Mouse (Mus musculus) spleen, postnatal 4 days (tissue): ENCODE data around the gene Usp49.
A peak's percentile ranks its signal among the peaks of the same experiment; 100 is the strongest.
"Not testable (repeated sequence)": the region's sequence is repeated elsewhere in the genome, so short reads cannot be mapped to it uniquely, and the experiment has no call there.

ENCODE experiments used
- DNase-seq, 2 experiments: peaks; one replicate each; pipeline ENCODE4 v3.0.0; 2022; ENCODE audit warnings: low spot score in 2 of 2

The Usp49 gene

DNA sequence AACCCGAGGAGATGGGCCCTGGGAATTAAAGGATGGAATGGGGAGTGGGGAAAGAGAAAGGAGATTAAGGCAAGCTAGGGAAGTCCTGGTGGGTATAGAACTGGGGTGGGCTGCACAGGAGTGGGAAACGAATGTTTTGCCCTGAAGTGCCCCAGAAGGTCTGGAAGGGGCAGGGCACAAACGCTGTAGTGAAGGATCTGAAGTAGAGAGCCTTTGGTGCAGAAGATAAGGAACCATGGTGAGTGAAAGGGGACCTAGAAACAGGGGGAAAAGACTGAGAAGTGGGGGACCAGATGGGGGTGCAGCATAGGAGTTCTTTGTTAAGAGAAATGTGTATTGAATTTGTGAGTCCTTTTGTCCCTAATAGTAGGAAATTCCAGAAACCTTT, at the start of gene Usp49:
Gene Usp49, plus strand, starts transcription at position 13 of the 388 bp plus-strand sequence.
- no peak for DNase-seq

DNA sequence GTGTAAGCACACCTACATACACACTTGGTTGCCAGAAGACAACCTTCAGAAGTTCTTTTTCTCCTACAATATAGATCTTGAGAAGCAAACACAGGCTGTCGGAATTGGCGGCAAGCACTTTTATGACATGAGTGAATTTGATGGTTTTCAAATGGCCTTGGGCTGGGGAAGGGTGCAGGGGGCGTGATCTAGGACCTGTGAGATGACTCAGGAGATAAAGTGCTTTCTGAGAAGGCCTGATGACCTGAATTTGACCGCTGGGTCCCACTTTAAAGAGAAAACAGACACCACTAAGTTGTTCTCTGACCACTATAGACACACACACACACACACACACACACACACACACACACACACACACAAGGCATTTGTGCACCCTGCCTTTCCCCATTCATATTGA, 49.5 kb upstream of the Usp49 start:
- DNase-seq, result no peak

DNA sequence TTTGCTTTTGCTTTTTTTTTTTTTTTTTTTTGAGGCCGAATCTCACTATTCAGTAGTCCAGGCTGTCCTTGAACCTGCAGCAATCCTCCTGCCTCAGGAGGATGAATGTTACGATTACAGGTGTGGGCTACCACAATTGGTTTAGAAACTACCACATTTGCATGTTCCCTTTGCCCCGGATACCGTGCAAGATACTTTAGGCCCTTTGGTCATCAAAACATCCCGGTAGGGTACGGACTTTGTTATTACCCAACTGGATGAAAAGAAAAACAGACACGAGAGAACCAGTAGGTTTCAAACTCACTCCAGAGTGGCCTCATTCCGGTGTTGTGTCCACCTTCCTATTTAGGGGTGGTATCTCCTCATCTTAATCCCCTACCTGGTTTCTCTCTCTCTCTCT, 42.0 kb upstream of the Usp49 start:
- DNase-seq, result no peak

DNA sequence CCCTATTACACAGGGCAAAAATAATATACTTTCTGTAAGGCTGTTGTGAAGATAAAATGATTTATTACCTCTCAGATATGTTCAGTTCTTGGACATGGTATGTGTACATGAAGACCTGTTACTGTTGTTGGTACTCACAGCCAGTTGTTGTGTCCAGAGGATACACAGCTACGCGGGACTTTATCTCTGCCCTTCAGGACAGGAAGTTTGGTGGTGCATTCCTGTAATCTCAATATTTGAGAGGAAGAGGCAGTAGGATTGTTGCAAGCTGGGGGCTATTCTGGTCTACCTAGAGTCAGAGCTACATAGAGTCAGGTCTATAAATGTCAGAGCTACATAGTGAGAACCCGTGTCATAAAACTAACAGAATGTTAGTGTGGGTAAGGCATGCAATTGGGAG, 39.4 kb upstream of the Usp49 start:
- DNase-seq, result no peak

DNA sequence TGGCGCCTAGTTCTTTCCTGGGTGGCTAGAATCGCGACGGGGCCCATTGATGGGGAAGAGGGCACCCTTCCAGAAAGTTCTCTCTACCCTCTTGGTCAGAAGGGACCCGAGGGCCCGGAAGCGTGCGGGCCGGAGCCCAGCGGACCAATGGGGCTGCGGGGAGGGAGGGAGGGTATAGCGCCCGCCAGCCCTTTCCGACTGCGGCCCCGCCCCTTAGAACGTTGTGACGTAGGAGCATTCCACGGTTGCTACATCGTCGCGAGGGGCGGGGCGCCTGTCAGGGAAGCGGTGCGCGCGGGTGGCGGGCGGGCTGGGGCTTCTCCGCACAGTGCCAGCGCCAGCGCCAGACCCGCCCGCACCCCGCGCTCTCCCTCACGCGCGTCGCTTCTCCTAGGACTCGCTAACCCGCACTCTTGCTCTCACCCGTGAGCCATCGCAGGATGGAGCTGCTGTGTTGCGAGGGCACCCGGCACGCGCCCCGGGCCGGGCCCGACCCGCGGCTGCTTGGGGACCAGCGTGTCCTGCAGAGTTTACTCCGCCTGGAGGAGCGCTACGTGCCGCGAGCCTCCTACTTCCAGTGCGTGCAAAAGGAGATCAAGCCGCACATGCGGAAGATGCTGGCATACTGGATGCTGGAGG, 37.2 kb upstream of the Usp49 start:
- peak; percentile 98 to 99 for DNase-seq

DNA sequence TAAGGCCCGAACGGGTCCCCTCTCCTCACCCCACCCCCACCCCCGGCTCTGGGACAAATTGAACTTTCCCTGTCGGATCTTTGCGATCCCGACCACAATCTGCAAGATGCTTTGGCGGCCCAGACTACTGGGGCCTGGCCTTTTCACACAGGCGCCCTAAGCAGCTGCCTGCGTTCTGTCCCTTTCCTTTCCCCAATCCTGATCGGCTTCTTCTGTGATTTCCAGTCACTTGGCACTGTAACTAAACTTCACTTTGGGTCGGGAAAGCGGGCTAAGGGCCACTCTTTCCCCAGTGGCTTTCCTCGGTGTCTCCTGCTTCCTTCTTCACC, 36.7 kb upstream of the Usp49 start:
- peak in 1 of 2 experiments; percentile 74 for DNase-seq

DNA sequence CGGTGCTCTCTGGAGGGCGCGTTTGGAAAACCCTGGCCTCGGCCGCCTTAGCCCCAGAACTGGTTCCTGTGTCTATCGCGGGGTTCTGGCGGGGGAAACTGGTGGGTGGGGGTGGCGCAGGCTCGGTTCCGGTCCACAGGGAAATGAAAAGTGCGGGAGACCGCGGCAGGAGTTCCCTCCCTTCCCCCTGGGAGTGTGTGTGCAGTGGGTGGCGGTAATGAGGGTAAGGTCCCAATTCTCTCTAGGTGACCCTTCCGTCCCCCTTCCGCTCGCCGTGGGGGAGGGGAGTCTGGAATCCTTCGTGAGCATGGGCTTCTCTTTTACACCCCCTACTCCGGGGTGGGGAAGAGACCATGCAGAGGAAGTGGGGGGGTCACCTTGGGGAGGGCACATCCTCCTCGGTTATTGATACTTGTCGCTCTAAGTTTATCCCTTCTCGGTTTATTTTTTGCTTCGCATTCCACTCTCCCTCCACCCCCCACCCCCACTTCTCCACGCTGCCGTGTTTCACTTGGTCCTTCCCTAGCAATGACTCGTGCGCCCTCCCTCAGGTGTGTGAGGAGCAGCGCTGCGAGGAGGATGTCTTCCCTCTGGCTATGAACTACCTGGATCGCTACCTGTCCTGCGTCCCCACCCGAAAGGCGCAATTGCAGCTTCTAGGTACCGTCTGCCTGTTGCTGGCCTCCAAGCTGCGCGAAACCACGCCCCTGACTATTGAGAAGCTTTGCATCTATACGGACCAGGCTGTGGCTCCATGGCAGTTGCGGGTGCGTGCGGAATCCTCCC, 36.1 kb upstream of the Usp49 start:
- DNase-seq, result peak; percentile 65 to 80

DNA sequence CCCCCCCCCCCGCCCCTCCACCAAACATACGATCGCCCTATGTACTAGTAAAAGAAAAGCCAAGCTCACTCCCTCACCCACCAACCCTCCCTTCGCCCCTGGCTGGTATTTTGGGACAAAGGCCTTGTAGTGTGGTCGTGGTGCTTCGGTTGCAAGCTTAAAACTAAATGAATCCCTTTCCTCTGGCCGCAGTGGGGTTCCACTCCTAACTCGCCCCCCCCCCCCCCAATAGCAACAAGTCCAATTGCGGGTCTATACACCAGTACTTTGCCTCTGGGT, 35.6 kb upstream of the Usp49 start:
- no peak for DNase-seq

DNA sequence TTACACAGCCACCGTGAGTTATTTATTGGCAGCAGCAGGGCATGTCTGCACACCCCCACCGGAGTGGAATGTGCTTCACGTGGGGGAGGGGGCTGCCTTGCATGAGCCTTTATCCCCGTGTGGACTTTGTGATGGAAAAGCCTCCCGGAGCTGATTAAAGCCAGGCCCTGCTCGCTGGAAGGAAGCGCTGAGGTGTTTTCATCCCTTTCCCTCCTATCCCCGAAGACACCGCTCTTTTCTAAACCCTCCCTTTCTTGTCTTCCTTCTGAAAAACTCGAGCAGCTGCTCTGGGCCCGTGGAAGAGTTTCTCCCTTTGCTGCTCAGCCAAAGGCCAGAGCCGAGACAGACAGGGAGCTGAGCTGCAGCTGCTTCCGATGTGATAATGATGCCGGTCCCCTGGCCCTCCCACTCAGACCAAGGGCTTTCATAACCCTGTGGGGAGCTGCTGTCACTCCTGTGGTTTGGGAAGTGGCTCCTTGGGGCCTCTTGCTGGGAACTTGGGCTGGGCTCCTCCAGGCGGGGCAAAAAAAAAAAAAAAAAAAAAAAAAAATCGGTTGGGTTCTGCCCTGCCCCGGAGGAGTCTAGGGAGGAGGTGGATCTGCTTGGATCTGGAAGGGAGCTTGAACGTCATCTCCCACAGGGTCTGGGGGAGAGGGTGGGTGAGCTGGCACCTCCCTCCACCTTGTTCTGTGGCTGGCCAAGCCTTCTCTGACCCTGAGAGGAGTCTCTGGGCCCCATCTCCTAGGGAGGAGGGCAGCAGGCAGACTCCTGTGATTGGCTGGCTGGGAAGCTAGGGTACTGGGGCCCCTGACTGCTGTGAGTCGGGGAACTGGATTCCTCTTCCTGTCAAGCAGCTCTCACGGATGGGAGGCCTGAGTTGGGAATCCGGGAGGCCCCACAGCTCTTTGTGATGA, 35.0 kb upstream of the Usp49 start:
- DNase-seq, result peak; percentile 78 to 87

DNA sequence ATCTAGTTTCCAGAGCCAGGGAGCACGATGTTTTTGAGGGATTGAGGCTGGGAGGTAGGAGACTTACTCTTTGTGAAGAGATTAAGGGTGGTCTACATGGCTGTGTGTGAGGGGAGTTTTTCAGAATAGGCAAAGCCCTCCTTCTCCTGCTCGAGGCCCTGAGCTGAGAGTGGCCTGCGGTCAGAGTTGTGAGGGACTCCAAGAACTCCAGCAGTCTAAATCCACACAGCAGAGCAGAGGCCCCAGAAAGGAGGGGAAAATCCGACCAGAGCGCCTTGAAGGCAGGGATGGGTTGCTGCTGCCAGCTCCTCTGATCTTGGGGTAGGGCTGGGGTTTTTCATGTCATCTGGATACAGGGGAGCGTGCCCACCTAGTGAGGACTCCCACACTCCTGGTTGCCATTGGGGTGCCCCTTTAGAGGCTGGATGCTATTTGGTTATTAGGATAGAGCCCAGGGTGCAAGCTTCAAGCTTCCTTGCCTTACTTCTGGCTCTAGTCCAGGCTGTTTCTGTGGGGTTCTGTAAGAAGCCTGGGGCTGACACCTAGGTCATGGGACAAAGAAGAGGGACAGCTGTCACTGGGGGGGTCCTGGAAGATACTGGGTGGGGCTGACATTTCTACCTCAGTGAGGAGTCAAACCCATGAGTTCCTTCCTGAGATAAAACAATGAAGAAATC, 34.2 kb upstream of the Usp49 start:
- DNase-seq, result peak; percentile 37 to 80

DNA sequence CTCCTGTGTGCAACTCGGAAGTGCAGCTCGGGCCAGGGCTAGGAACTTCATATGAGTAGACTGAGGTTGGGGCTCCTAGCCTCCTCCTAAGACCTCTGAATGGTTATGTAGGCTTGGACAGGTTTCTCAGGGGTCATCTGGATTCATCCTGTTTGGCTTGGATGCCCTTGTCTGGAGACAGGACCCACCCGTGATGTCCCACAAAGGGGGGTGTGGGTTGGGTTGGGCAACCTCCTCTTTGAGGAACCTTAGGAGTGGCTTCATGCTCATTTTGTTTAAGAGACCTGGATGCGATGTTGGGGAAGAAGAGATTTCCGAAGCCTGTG, 33.7 kb upstream of the Usp49 start:
- DNase-seq, result peak in 1 of 2 experiments; percentile 72

DNA sequence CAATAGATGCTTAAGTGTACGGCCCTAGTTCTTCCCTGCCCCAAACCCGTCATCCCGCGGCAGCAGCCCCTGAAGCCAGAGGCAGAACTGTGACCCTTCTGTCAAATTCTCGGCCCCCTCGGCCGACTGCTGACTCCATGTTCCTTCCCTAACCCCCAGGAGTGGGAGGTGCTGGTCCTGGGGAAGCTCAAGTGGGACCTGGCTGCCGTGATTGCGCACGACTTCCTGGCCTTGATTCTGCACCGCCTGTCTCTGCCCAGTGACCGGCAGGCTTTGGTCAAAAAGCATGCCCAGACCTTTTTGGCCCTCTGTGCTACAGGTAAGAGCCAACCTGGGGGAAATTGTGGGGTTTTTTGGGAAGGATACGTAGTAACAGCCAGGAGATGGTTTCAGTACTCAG, 33.2 kb upstream of the Usp49 start:
- peak; percentile 39 to 77 for DNase-seq

DNA sequence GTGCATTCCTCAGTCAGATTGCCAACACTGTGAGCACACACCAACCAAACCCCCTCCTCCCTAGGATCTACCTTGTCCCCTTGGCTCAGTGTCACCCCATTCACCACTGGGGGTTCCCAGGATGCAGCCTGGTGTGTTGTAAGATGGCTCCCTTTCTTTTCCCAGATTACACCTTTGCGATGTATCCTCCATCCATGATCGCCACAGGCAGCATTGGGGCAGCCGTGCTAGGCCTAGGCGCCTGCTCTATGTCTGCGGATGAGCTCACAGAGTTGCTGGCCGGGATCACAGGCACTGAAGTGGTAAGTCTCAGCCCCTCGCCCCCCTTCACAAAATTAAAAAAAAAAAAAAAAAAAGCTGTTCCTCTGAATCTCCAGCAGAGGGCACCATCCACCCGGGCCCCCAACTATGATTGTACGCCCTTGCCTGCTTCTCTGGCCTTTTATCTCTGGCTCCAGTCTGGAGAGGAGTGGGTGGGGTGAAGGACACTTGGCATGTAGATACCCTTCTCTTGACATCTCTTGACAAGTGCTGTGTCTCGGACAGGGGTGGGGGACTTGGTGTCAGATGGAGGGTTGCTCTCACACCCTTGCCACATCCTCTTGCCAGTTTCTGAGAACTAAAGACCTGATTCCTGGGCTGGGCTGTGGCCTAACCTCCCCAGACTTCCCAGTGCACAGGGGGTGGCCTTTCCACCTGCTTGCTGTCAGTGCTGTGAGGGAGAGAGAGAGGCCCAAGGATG, 32.5 kb upstream of the Usp49 start:
- DNase-seq, result peak; percentile 77 to 85

DNA sequence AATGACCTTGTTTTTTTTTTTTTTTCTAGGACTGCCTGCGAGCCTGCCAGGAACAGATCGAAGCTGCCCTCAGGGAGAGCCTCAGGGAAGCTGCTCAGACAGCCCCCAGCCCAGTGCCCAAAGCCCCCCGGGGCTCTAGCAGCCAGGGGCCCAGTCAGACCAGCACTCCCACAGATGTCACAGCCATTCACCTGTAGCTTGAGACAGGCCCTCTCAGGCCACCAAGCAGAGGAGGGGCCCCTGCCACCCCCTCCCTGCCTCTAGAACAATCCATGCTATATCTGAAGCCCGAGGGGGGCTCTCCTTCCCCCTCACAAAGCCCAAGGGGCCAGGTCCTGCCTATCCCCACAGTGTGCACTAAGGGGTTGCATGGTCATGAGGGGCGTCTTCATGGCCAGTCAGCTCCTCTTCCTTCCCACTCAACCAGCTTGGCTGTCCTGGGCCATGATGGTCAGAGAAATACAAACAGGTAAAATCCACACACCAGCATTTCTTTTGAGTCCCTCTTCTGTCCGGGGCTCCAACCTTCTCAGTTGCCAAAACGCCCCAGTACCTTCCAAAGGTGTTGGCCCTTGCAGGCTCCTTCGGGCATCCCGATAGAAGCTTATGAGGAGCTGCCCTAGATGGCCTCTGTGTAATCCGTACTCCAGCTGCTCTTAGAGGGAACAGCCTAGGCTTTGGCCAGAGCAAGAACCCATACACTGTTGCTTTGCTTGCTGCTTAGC, 31.7 kb upstream of the Usp49 start:
- not testable (repeated sequence) for DNase-seq

DNA sequence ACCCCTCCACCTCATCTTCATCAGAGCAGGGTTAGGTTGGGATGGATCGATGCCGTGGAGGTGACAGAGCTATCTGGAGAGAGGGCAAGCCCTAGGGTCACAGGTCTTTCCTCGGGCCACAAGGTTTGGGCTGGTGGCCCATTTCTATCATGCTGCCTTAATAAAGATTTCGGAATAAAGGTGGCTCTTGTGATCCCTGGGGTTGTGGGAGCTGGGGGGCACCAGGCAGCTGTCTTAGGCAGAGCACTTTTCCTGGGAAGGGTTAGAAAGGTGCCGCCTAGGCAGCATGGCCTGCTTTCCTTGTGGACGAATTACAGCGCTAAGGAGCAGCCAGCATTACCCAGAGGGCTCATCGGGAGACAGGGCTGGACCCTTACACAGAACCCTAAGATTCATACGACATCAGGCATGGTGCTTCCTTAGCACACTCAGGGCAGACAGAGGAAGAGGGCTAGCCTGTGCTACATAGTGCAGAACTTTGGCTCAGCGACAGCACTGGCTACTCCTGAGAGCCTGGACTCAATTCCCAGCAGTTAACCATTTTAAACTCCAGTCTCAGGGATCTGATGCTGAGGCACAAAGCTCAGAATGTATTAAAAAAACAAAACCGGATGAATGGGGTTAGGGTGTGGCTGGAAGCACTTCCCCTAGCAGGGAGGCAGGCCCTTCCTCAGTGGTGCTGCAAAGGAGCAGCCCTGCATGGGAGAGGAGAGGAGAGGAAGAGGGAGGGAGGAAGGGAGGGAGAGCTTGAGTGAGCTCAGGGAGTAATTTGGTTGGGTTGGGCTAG, 30.8 kb upstream of the Usp49 start:
- DNase-seq, result peak; percentile 51 to 75

DNA sequence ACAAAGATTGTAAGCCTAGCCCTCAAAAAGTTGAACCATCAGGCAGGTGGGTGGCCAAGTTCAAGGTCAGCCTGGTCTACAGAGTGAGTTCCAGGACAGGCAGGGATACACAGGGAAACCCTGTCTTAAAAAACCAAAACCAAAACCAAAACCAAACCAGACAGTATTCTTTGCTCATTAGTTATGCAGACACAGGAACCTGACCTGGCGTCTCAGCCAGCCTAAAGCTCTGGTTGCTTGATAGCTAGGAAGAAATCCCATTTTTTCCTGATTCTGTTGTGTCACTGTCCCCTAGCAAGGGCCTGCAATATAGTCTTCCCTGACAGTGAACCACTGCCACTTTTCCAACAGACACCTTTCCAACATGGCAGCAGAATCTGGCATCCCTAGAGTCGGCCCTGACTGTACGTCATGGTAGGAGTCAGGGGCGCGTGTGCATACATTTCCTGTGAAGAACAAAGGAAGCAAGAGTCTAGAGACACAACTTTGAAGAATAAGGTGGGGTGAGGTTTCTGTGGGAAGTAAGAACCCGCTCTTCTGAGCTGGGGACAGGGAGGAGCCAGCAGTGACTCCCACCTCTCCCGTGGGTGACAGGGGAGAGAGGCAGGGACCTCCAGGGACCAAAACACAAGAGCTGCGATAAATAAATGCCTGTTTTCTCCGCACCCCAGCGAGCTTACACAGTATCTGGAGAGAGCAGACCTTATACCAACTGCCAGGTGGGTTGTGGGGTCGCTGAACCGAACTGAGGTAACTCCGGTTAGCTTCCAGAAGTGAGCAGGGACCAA, 29.7 kb upstream of the Usp49 start:
- DNase-seq, result no peak

DNA sequence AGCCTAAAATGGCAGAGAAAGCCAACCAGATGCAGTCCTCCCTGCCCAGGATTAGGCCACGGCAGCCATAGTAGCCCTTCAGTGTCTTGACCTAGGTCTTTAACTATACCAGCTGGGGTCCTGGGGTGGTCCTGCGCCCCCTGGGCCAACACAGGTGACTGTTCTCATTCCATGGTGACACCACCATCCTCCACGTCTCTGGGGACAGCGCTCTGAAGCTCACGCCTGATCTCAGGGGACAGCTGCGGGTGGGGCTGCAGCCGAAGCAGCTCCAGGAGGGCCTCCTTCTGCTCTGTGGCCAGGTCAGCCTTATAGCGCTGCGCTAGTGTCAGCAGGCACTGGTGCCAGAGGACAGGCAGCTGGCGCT, 29.1 kb upstream of the Usp49 start:
- DNase-seq, result no peak

DNA sequence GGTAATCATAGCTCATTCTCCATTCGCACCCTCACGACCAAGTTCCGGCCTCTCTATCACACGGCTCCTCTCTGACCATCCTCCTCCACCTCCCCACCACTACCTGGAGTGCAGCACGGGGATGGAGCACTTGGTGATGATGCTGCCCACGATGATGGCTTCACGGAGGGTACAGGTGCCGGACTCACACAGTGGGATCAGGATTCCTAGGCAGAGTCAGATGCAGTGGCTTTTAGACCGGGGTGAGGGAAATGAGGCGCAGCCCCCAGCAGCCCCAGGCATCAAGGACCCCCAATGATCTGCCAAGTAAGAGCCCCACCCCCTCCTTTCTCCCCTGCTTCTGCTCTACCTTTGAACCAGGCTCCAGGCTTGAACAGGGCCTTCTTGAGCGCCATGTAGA, 28.2 kb upstream of the Usp49 start:
- DNase-seq, result no peak

DNA sequence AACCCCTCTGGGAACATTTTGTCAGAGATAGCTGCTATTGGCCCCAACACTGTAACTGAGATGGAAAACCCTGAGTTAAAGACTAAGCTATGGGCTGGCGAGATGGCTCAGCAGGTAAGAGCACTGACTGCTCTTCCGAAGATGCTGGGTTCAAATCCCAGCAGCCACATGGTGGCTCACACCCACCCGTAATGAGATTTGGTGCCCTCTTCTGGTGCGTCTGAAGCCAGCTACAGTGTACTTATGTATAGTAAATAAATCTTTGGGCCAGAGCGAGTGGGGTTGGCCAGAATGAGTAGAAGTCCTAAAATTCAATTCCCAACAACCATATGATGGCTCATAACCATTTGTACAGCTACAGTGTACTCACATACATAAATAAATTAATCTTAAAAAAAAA, 24.3 kb upstream of the Usp49 start:
- peak in 1 of 2 experiments; percentile 45 for DNase-seq
